Mouse (Mus musculus): ENCODE measurements around the gene Kif23.

GRCm38 (mm10) chr9:61908341-61908740 lies 38.2 kb downstream of the Kif23 start:
- TF ChIP-seq CTCF (IDR thresholded peaks at IDR 0.05; ENCODE audit: control insufficient read depth, insufficient read depth, low read length) = no peak
- no peak for TF ChIP-seq POLR2A (IDR thresholded peaks at IDR 0.05; ENCODE audit: borderline replicate concordance, control insufficient read depth, low read depth, low read length)

Measured in bone marrow, adult 2 months (tissue).